Mouse (Mus musculus): ENCODE data around the gene Rasa2.

Rasa2 gene

GRCm38 (mm10) chr9:96637157-96637548, 5.7 kb upstream of the Rasa2 start:
- no peak for DNase-seq

DNA sequence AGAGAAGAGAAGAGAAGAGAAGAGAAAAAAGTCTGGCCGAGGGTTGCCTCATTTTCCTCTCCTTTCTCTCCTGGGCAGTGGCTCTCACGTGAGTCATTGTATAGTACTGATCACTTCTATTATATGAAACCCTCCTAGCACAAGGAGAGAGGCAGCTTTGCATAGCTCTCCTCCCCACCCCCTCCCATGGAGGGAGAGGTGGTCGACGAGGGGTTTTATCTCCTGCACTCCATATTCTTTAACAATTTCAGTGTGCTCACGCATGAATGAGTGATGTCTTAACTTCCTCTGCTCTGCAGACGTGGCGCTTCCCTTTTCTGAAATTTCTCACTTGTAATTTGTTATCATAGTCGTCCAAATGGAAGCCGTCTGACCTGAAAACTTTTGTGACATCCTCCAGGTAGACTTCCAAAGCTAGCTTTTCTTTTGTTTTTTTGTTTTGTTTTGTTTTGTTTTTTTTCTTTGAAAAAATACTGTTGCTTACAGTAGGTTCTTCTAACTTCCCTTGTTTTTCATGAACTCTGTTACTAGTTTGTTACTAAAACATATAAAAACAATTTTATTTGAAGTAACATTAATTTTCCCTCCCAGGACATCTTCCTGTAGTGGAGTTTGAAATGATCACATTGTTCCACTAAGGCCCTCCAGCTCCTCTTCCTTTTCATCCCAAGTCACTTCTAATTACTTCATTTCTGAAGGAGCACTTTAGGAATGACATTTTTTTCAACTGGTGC, 5.2 kb upstream of the Rasa2 start:
- DNase-seq: no peak

DNA sequence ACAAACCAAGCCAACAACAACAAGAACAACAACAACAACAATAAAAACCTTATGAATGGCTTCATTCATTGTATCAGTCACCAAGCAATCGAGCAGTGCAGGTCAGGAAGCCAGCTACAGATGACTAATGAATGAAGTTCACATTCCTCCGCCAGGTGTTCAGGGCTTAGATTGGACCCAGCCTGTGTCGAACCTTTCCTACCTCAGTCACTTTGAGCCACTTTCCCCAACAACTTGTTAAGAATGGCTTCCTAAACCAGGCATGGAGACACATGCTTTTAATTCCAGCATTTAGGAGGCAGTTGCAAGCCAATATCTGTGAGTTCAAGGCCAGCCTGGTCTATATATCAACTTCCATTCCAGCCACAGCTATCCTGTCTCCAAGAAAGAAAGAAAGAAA, 4.5 kb upstream of the Rasa2 start:
- no peak for DNase-seq

DNA sequence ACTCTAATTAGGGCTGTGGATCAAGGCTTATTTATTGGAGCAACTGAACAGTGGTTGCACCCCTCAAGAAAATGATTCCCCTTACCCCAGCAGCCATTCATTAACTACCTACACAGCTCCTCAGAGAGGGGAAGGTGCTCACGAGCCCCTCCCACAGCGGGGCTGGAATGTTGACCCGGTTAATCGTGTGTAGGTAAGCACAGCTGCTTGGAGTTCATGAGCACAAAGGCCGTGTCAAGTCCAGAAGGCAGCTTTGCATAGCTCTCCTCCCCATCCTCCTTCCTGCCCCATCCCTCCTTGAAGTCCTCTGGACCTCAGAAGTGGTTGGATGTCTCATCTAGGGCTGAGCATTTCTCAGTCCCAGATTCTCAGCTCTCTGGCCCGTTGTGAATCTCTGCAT, 3.8 kb upstream of the Rasa2 start:
- no peak for DNase-seq

GRCm38 (mm10) chr9:96633771-96634170, 2.4 kb upstream of the Rasa2 start:
- no peak for DNase-seq

DNA sequence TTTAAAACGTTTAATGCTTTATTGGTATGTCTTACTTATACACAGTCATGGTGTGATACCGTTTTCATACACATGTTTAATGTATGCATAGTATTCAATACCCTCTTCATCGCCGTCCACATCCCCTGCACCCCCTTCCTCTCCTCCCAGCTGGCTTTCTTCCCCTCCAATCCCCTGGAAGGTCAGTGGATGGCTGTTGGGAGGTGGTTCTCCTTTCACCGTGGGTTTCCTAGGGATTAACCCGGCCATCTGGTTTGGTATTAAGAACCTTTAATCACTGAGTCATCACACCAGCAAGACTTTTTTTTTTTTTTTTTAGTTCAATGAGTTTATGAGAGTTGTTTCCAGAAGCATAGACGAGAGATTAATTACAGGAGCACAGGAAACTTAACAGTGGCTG, 1.3 kb upstream of the Rasa2 start:
- no peak for DNase-seq

GRCm38 (mm10) chr9:96632073-96632690, 765 bp upstream of the Rasa2 start:
- DNase-seq: no peak

GRCm38 (mm10) chr9:96630571-96631388, 637 bp downstream of the Rasa2 start:
- DNase-seq: peak; percentile 61

DNA sequence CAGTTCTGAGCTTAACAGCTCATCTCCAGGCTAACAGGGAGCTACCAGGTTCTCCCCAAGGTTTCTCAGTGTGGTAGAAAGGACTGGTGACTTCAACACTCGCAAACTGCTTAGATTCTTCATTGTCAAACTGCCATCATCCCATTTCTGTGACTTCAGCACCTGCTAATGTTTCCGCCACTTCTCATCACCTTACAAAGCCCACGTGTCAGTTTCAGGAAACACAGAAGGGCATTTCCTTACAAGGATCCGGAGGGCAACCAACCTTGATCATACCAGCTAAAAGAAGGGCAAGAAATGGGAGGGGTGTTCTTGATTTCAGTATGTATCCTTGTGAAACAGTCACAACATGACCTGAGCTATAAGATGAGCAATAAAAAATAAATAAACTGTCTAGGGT, 2.3 kb downstream of the Rasa2 start:
- no peak for DNase-seq

DNA sequence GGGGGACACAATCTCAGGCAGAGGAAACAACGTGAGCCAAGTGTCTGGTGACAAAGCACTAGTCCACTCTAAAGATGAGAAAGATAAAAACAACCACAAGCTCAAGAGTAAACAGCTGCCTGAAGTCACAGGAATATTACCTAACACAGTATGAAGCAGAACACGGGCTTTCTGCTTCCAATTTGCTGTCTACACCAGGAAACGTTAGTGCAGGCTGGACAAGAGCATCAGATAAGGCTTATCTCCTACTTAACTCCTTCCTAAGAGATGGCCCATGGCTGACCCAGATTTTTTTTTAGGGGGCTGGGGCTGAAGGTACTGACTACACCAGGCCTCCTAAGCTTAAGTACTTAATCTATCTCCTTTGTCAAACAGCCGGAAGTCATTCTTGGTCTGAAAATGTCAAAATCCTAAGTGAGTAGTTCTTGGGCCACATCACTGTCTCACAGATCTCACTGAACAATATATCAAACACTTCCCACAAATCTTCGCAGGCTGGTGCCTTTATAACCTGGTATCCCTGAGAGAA, 3.8 kb downstream of the Rasa2 start:
- DNase-seq: no peak

DNA sequence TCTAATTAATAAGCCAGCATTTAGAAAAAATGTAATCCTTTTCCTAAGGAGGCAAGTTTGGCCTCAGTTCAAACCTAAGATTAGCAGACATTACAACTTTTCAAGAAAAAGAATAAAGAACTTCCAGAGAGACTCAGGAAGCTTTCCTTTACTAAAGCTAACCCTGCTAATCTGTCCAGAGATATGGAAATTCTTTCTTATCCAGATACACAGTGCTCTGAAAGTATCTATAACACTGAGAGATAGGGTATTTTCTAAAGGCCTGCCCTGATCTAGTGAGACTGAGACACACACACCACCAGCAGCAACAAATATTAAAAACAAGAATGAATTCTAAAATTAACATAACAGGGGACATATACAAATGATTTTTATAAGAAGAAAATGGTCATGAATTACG, 4.4 kb downstream of the Rasa2 start:
- DNase-seq: no peak

DNA sequence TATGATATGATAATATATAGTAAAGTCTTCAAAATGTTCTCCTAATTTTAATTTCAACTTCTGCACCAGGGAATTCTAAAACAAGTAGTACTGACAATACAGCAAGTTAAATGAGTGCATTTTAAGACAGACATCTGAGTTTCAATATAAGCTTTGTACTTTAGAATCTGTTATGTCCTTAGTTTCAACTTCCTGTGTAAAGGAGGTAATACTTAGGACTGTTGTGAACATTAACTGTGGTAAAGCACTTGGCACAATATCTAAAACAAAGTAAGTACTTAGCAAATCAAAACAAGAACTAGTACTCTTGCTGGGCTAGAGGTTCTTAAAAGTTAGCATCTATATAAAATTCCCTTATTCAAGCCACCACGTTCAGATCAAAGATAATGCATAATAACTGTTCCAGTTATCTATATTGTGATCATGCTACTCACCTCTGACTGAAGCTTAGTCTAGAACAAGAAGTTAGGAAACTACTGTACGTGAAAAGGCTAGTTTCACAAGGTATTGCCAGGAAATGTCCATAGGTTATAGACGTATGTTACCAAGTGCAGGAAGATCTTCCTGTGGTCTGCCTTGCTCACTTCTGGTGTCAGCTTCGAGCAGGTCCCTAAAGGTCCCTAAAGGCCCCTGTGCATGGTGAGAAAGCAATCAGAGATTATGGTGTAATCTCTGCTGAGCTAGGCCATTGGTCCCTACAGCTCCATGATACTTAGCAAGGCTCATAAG, 12.8 kb downstream of the Rasa2 start:
- DNase-seq: no peak

- DNase-seq: no peak
Measured at GRCm38 (mm10) chr9:96612297-96612696, 19.1 kb downstream of the Rasa2 start.

- no peak for DNase-seq
Measured at GRCm38 (mm10) chr9:96611693-96612293, 19.6 kb downstream of the Rasa2 start.

- DNase-seq: no peak
Measured at GRCm38 (mm10) chr9:96610813-96611212, 20.6 kb downstream of the Rasa2 start.

- DNase-seq: no peak
Measured at GRCm38 (mm10) chr9:96603416-96603815, 28.0 kb downstream of the Rasa2 start.

GRCm38 (mm10) chr9:96597899-96598298, 33.5 kb downstream of the Rasa2 start:
- DNase-seq: no peak

- no peak for DNase-seq
Measured at GRCm38 (mm10) chr9:96592670-96593600, 38.5 kb downstream of the Rasa2 start.

DNA sequence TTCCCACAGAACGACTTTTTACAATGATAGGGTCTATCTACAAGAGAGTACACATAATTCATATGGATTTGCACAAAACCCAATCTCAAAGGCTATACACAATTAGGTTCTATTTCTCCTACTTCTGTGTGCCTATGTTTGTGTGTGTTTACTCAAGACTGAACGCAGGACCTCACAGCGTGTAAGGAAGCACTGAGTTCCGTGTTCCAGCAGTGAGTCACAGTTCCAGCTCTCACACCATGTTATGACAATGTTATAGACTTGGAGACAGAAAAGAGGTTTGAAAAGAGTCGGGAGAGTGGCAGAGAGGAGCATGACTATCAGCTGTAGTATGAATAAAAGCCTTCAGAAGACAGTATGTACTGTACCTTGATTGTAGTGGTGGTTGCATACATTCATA, 42.1 kb downstream of the Rasa2 start:
- DNase-seq: no peak

- no peak for DNase-seq
Measured at GRCm38 (mm10) chr9:96583496-96583895, 47.9 kb downstream of the Rasa2 start.

DNA sequence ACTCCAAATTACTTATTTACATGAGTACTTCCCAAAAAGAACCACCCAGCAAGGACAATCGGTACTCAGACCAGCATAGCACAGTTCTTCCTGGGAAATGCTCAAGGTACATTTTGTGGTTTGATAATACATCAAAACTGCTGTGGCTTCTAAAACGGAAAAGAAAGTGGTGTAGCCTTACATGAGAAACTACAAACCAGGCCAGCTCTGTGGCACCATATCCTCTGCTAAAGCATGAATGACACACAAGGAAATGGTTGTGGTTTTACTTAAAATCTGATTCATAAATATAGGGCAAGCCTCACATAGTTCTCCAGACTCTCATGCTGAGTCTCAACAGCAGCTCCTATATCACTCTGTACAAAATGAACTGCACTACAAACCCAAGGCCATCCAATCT, 48.3 kb downstream of the Rasa2 start:
- DNase-seq: no peak
